Mouse (Mus musculus) right cerebral cortex, postnatal 4 days (tissue): ENCODE results near the gene Nup188.
A peak's percentile ranks its signal among the peaks of the same experiment; 100 is the strongest.

Source experiments
- DNase-seq: peaks from one replicate; pipeline ENCODE4 v3.0.0-alpha.2; 2022

The Nup188 gene

GRCm38 (mm10) chr2:30287027-30287373 lies 803 bp downstream of the Nup188 start:
- peak; percentile 26 for DNase-seq

- DNase-seq = no peak
Observed at GRCm38 (mm10) chr2:30299525-30299924, 13.3 kb downstream of the Nup188 start.

- DNase-seq = no peak
Observed at GRCm38 (mm10) chr2:30299966-30300365, 13.8 kb downstream of the Nup188 start.

GRCm38 (mm10) chr2:30306087-30306486 lies 19.9 kb downstream of the Nup188 start:
- no peak for DNase-seq

GRCm38 (mm10) chr2:30309351-30309750 lies 23.2 kb downstream of the Nup188 start:
- DNase-seq = no peak

GRCm38 (mm10) chr2:30311481-30311880 lies 25.3 kb downstream of the Nup188 start:
- DNase-seq = no peak

GRCm38 (mm10) chr2:30316136-30316535 lies 29.9 kb downstream of the Nup188 start:
- no peak for DNase-seq

GRCm38 (mm10) chr2:30316955-30317354 lies 30.8 kb downstream of the Nup188 start:
- no peak for DNase-seq

- no peak for DNase-seq
Observed at GRCm38 (mm10) chr2:30319260-30319659, 33.1 kb downstream of the Nup188 start.

- DNase-seq = no peak
Observed at GRCm38 (mm10) chr2:30323111-30323510, 36.9 kb downstream of the Nup188 start.

- no peak for DNase-seq
Observed at GRCm38 (mm10) chr2:30325296-30325695, 39.1 kb downstream of the Nup188 start.

GRCm38 (mm10) chr2:30327276-30327675 lies 41.1 kb downstream of the Nup188 start:
- no peak for DNase-seq

GRCm38 (mm10) chr2:30328791-30329190 lies 42.6 kb downstream of the Nup188 start:
- DNase-seq = no peak

- DNase-seq = no peak
Observed at GRCm38 (mm10) chr2:30335324-30335723, 49.1 kb downstream of the Nup188 start.

GRCm38 (mm10) chr2:30336174-30336915 lies 50.1 kb downstream of the Nup188 start:
- DNase-seq = no peak

GRCm38 (mm10) chr2:30337179-30337578 lies 51.0 kb downstream of the Nup188 start:
- no peak for DNase-seq

GRCm38 (mm10) chr2:30342061-30342460 lies 55.9 kb downstream of the Nup188 start:
- DNase-seq = no peak

GRCm38 (mm10) chr2:30342544-30342943 lies 56.3 kb downstream of the Nup188 start:
- DNase-seq = no peak

GRCm38 (mm10) chr2:30343601-30344137 lies 57.5 kb downstream of the Nup188 start:
- peak; percentile 55 for DNase-seq

GRCm38 (mm10) chr2:30345971-30346676 lies 59.9 kb downstream of the Nup188 start:
- DNase-seq = no peak

GRCm38 (mm10) chr2:30349196-30349595 lies 63.0 kb downstream of the Nup188 start:
- DNase-seq = no peak

GRCm38 (mm10) chr2:30351149-30351548 lies 65.0 kb downstream of the Nup188 start:
- no peak for DNase-seq

GRCm38 (mm10) chr2:30355861-30356260 lies 69.7 kb downstream of the Nup188 start:
- no peak for DNase-seq

- DNase-seq = no peak
Observed at GRCm38 (mm10) chr2:30356266-30356665, 70.1 kb downstream of the Nup188 start.
